Mouse (Mus musculus) forelimb bud, embryonic 11.5 days (tissue): ENCODE data around the gene Tnfrsf12a.

Experiments
- DNase-seq: peaks from one replicate; pipeline ENCODE4 v3.0.0-alpha.2; 2012; ENCODE audit warnings: low read depth, low spot score

Gene Tnfrsf12a

GRCm38 (mm10) chr17:23677236-23677679 lies at the start of gene Tnfrsf12a:
TSS of gene Tnfrsf12a (minus strand) at chr17:23677468.
- DNase-seq, result peak; percentile 68

DNA sequence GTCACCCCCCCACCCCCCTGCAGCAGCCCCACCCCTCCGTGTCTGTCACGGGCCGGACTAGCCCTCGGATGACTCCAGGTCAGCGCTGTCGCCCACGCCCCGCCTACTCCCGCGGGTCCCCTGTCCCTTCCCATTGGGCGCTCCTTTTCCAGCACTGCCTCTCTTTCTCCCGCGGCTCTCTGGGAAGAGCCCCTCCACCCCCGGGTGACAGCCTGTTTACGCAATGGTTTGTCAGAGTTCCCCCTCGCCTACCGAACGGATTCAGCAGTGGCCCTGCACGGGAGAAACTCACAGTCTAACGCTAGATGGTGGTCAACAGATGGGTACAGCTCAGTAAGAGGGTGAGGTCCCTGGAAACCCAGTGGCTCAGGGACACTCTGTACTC lies 49.5 kb upstream of the Tnfrsf12a start:
- DNase-seq, result no peak

DNA sequence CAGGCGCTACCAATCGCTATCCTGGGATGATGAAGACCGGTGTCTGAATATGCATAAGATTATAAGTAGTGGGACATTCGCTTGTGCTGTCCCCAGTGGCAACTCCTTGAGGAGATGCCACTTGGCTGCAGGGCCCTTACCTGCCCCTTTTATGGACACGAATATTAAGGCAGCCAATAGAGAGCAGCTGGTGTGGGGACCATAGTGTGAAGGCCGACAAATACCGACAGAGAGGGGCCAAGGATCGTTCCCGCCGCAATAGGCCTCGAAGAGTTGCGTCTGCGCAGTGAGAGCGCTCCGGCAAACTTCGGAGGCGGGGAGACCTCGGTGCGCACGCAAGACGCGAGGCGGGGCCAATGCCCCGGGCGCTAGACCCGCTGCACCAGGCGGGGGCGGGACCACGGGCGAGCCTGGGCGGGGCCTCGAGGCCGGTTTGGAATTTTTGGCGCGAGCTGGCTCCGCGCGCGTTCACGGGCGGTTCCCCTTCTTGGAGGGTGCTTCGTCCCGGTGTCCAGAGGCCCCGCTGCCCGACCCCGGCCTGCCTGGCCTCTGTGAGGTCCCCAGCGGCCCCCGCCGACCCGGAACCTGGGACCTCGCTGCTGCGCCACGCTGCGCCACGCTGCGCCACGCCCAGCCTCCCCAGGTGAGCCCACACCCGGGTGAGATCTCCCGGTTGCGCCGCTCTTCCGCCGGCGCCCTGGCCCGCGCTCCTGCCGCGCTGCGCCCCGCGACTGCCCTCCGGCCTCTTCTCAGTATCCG lies 48.9 kb upstream of the Tnfrsf12a start, which contains the start of gene Pkmyt1:
Gene Pkmyt1, plus strand, starts transcription at position 338 of the 759 bp plus-strand sequence.
- peak; percentile 94 for DNase-seq

- DNase-seq, result no peak
Observed at GRCm38 (mm10) chr17:23725477-23725876, 48.2 kb upstream of the Tnfrsf12a start.

- no peak for DNase-seq
Observed at GRCm38 (mm10) chr17:23722376-23723125, 45.3 kb upstream of the Tnfrsf12a start, which contains the start of gene 1520401A03Rik. TSS of gene 1520401A03Rik (minus strand) at chr17:23722783.

DNA sequence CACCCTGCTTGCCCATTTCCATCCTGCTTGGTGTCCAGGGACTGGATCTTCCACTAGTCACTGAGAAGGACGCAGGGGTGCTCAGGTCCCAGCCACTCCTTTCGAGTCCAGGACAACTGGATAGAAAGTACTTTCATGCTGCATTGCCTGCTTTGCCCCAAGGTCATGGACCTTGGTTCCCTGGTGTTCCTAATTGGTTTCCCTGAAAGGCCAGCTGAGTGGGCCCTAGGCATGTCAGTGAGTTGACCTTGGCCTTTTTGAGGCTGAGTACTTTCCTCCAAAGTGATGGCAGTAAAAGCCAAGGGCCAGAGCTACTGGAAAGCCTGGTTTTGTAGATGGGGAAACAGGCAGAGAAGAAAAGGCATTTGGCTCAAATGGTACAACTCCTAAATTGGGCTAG lies 44.6 kb upstream of the Tnfrsf12a start:
- DNase-seq, result no peak

GRCm38 (mm10) chr17:23719455-23719854 lies 42.2 kb upstream of the Tnfrsf12a start:
- DNase-seq, result no peak

GRCm38 (mm10) chr17:23717003-23717402 lies 39.7 kb upstream of the Tnfrsf12a start:
- no peak for DNase-seq

DNA sequence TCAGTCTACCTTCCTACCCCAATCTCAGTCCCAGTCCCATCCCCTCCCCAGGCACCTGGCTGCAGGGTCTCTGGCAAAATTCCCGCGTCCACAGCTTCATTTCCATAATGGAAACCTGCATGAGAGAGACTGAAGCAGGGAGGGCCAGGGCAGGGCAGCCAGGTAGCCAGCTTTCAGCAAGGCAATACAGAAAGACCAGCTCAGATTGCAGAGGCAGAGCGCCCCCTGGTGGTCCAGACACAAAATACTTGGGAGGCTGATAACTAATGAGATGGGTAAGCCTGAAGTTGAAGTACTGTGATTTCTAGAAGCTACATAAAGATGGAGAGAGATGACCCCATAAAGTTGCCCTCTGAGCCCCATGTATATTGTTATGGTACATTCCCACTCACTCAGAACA lies 28.9 kb upstream of the Tnfrsf12a start:
- DNase-seq, result peak; percentile 80

DNA sequence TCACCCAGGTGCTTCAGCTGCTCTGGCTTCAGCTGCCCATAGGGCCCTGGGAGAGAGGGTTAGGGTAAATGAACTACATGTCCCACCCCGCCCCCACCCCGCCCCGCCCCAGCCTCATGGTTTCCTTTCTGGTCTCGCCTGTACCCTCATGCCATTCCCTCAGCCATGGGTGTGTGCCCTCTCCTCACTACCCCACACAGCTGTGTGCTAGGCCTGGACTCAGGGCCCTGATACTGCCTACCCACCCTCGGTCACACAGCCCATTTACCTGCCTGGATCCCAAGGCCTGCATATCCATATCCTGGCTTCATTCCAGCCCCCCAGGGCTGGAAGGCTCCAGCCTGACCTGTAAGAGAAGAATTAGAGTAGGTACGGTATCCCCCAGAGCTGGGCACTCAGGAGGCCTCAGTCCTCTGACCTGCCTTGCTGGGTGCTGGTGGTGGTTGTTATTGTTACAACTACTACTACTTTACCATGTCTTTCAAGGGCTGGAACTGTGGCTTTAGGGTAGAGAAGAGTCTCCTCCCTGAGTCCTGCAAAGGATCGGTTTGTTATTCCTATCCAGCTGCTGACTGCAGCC lies 28.3 kb upstream of the Tnfrsf12a start:
- no peak for DNase-seq

- no peak for DNase-seq
Observed at GRCm38 (mm10) chr17:23704741-23705140, 27.5 kb upstream of the Tnfrsf12a start.

DNA sequence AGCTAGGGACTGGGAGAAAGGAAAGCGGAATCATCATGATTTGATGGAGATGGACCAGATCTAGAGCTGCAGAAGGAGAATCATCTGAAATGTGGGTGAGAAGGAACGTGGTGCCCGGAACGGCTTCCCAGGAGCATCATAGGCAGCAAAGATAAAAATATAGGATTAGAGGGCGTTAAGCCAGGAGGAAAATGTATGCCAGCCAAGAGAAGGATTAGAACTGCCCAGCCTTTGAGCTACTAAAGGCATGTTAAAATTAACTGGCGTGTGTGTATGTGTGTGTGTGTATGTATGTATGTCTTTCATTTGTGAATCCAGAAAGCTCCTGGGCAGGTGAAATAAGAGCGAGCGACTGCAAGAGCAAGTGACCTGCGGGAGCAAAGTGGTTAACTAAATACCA lies 26.0 kb upstream of the Tnfrsf12a start:
- no peak for DNase-seq

GRCm38 (mm10) chr17:23700079-23700478 lies 22.8 kb upstream of the Tnfrsf12a start:
- peak; percentile 91 for DNase-seq

DNA sequence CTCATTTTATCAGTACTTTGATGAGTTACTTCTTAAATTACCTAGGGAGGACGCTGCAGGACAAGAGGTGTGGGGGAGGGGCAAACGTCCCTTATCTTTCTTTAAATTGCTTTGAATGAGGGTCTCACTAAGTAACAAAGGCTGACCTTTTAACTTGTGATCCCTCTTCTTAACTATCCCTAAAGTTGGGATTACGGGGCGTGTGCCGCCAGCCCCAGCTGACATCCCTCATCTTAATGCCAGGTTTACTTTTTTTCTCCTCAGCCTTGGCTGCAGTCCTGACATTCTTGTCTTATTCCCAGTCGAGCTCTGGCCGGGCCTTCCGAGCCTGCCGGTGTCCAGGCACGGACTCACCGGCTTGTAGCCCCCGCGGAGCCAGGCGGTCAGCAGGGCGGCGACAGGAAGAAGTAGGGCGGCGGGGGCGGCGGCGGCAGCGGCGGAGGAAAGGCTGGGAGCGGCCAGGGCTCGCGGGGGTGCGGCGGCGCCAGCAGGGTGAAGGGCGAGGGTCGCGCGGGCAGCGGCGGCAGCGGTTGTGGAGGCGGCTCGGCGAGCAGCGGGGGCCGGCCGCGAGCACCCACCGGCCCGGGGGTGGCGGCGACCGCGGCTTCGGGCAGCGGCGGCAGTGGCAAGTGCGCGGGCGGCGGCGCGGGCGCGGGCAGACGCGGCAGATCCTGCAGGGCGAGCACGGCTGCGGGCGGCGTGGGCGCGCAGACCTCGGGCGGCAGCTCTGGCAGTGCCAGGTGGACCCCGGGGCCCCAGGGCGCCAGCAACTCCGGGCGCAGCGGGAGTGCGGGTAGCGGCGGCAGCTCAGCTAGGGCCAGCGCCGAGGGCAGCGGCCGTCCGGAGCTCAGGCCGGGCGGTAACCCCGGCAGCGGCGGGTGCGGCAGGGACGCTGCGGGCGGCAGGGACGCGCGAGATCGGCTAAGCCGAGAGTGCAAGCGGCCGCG lies 22.1 kb upstream of the Tnfrsf12a start:
- no peak for DNase-seq

DNA sequence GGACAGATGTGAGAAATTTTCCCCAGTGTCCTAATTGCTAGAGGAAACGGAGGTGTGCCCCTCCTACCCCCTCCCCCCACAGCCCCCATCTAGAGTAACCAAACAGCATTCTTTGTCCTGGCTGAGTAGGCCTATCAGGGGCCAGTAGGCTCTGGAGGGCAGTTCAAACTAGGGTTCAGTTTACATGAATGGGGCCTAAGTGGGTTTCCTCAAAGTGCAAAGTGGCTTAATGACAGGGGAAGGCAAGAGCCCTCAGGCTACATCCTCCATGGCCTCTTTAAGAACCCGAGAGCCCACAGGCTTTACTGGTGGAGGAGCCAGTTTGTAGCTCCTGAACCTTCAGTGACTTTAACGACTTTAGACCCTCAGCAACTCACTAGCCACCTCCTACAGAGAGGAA lies 18.5 kb upstream of the Tnfrsf12a start:
- DNase-seq, result peak; percentile 81

DNA sequence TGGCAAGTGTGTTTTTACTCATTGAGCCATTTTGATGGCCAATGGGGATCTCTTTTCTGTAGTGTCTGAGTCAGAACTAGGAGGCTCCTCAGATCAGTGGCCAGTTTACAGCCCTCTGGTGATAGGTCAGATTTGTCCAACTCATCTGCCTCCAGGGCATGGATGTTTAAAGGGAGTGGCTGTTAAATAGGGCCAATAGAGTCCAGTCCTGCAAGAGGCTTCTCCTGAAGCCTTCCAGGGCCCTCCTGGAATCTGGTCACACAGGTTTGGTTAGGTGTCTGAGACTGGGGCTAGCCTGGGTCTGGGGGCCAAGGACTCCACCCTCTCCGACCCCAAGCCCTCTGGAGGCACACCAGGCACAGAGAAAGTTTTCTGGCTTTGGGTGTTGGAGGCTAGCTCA lies 17.2 kb upstream of the Tnfrsf12a start:
- DNase-seq, result no peak

DNA sequence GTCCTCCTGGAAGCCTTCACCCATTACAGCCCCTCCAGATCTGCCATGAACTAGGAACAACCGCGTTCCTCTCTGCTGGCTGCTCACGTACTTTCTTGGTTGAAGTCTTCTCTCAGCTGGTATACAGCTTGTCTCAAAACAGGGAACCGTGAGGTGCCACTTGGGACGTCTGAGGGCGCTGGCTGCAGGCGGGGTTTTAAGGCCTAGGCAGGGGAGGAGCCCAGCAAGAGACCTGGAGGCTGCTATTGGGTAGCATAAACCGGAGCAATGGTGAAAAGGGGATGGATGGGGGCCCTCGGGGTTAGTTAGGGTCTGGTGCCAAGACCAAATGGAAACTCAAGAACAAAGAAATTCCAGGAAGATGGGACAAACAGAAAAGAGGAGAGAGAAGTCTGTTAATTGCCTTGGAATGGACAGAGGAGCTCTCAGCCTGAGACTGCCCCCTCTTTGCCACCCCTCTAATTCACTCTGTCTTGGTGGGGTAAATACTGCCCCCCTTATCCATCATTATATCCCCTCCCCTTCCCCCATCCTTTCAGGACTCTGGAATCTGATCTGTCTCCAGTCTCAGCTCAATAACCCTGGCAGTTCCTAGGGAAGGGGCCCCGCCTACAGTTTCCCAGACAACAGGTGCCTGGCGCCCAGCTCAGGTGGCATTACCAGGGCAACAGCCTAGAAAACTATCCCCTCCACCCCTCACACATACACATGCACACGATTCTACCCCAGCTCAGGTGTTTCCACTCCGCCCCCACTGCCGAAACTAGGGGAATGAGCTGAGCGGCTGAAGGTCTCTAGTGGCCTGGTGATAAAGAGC lies 6.8 kb upstream of the Tnfrsf12a start, which contains the start of gene Cldn9:
Gene Cldn9, minus strand, starts transcription at position 171 of the 817 bp plus-strand sequence.
- peak; percentile 52 for DNase-seq

DNA sequence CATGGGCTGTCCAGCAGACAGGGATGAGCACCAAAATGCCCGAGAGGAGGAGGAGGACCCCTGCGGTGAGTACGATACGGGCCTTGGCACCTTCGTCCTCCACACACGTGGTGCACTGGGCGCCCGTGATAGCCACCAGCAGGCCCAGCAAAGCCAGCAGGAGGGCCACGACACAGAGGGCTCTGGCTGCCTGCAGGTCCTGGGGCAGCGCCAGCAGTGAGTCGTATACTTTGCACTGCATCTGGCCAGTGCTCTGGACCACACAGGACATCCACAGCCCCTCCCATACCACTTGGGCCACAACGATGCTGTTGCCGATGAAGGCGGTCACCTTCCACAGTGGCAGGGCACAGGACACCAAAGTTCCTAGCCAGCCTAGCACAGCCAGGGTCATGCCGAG lies 6.0 kb upstream of the Tnfrsf12a start:
- DNase-seq, result no peak

DNA sequence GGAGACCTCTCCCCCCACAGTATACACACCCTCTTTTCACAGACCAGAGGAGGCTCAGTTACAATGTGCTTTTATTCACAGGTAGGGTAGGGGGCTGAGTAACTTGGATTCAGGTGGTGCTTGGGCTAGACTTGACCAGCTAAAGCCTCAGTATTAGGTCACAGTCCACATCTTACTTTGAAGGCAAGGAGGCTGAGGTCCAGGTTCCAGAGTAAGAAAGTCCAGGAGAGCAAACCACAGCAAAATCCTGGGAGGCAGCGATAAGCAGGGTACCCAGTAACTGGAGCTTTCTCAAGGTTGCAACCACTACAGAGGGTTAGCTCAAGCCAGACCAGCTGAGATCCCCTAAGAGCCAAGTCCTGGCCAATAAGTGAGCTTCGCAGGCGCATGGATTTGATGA lies 5.3 kb upstream of the Tnfrsf12a start:
- no peak for DNase-seq

DNA sequence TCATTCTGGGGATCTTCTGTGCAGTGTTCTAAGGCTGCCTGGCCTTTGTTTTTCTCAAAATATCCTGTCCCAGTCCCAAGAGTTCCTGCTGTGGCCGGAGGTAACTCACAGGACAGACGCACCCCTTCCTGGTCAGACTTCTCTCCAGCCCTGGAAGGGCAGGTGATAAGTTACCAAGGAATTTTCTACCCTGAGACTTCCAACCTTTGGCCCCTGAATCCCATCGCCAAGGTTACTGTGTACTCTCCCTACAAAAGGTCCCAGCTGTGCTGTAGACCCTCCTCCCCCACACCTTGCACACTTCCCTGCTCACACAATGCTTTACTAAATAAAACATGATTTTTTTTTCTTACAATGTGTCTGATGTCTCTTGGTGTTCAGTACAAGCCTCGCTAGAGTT lies 4.8 kb upstream of the Tnfrsf12a start:
- DNase-seq, result no peak
